Mouse (Mus musculus) stomach, embryonic 14.5 days (tissue): ENCODE measurements at regions not wholly inside any gene's neighbourhood (a gene's known extent, or its start where the extent isn't known, plus 50 kb on each side); places are given as distances from the start of the nearest gene placed in this dataset.

Experiments used
- ATAC-seq: fragments of 200-750 bp; cut with Nextera tagmentation; 2 replicates; pipeline ENCODE4 v1.8.0; 2017; ENCODE audit warnings: low read depth, moderate TSS enrichment; ENCODE audit not compliant: insufficient number of reproducible peaks, insufficient read depth, low FRiP score
- H3K27ac ChIP-seq: fragments of 300-500 bp; sonication (generic); 2 replicates; pipeline ENCODE4 v1.5.1; 2014; ENCODE audit warnings: mild to moderate bottlenecking, low read length, moderate library complexity, mixed read lengths
- H3K27me3 ChIP-seq: fragments of 300-500 bp; sonication (generic); 2 replicates; pipeline ENCODE4 v1.6.1; 2014; ENCODE audit warnings: low read length, control low read depth, mixed read lengths; ENCODE audit not compliant: control insufficient read depth, insufficient read depth
- H3K36me3 ChIP-seq: fragments of 300-500 bp; sonication (generic); 2 replicates; pipeline ENCODE4 v1.6.1; 2014; ENCODE audit warnings: mild to moderate bottlenecking, control low read depth, low read length, moderate library complexity, mixed read lengths; ENCODE audit not compliant: control insufficient read depth, insufficient read depth
- H3K4me1 ChIP-seq: fragments of 300-500 bp; sonication (generic); 2 replicates; pipeline ENCODE4 v1.6.1; 2014; ENCODE audit warnings: low read length, control low read depth, mixed read lengths; ENCODE audit not compliant: control insufficient read depth, insufficient read depth
- H3K4me2 ChIP-seq: fragments of 300-500 bp; sonication (generic); replicated peaks from 2 replicates; pipeline ENCODE4 v1.6.1; 2014; ENCODE audit warnings: low read depth, low read length, control low read depth
- H3K4me3 ChIP-seq: fragments of 300-500 bp; sonication (generic); 2 replicates; pipeline ENCODE4 v1.5.1; 2014; ENCODE audit warnings: low read depth, low read length, control low read depth
- H3K9ac ChIP-seq: fragments of 300-500 bp; sonication (generic); replicated peaks from 2 replicates; pipeline ENCODE4 v1.6.1; 2014; ENCODE audit warnings: low read depth, mild to moderate bottlenecking, control low read depth, low read length, moderate library complexity, mixed read lengths
- H3K9me3 ChIP-seq: fragments of 300-500 bp; sonication (generic); 2 replicates; pipeline ENCODE4 v1.6.1; 2016; ENCODE audit warnings: low read depth, low read length, control low read depth; ENCODE audit not compliant: control insufficient read depth
- WGBS: fragments of 180-500 bp; shearing (Covaris S2); extraction: QIAGEN DNeasy Blood & Tissue Kit; methylation state at CpG from one replicate; pipeline ENCODE4 v1.1.7; 2014; 5-methylcytosine and 5-hydroxymethylcytosine counted together

DNA sequence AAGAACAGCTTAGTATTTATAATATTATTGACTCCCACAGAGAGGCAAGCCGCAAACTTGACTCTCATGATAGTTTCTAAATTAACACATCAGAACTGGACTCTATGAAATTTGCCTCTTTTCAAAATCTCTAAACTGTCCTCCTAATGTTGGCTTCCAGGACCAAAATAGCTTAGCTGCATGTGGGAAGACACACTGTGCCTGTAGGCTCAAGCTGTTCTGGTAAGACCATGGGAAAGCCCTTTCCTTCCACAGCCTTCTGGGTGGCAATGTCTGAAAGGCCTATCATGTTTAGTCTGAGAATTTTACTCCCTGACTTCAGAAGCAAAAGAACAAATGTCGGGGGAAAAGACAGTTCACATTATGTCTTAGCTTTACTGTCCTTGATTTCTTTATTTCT, 203.1 kb upstream of the Slc8a1 start:
- no peaks in the 10 kb centered on the region for H3K36me3 ChIP-seq
- H3K27ac ChIP-seq, result no peak overlapping the region
- H3K4me2 ChIP-seq, result no peak overlapping the region
- H3K27me3 ChIP-seq, result no peaks in the 10 kb centered on the region
- no peaks in the 10 kb centered on the region for H3K9me3 ChIP-seq
- ATAC-seq, result no peak
- no peak overlapping the region for H3K4me3 ChIP-seq
- no peak overlapping the region for H3K9ac ChIP-seq
- no peaks in the 10 kb centered on the region for H3K4me1 ChIP-seq
- 86% methylated on average over 2 of the region's 2 CpGs for WGBS

GRCm38 (mm10) chr17:81930736-81931135, 192.6 kb upstream of the Slc8a1 start:
- H3K9me3 ChIP-seq, result no peaks in the 10 kb centered on the region
- no peak overlapping the region for H3K4me2 ChIP-seq
- H3K9ac ChIP-seq, result no peak overlapping the region
- no peak overlapping the region for H3K4me3 ChIP-seq
- H3K27me3 ChIP-seq, result no peaks in the 10 kb centered on the region
- no peak for ATAC-seq
- no peak overlapping the region for H3K27ac ChIP-seq
- WGBS, result 94% methylated on average over 2 of the region's 2 CpGs
- no peaks in the 10 kb centered on the region for H3K36me3 ChIP-seq
- no peaks in the 10 kb centered on the region for H3K4me1 ChIP-seq

GRCm38 (mm10) chr17:81906481-81907012, 168.4 kb upstream of the Slc8a1 start:
- Histone ChIP-seq H3K4me1 (no peaks in the 10 kb centered on the region), H3K27ac (no peak overlapping the region), H3K9ac (no peak overlapping the region), H3K4me2 (no peak overlapping the region), H3K27me3 (no peaks in the 10 kb centered on the region), H3K9me3 (no peaks in the 10 kb centered on the region), H3K36me3 (no peaks in the 10 kb centered on the region), H3K4me3 (no peak overlapping the region)
- 75% methylated on average over 5 of the region's 5 CpGs for WGBS
- no peak for ATAC-seq

- Histone ChIP-seq H3K27ac (no peak overlapping the region), H3K4me1 (no peaks in the 10 kb centered on the region), H3K36me3 (no peaks in the 10 kb centered on the region), H3K9ac (no peak overlapping the region), H3K4me2 (no peak overlapping the region), H3K9me3 (no peaks in the 10 kb centered on the region), H3K27me3 (no peaks in the 10 kb centered on the region), H3K4me3 (no peak overlapping the region)
- no peak for ATAC-seq
- WGBS, result 84% methylated on average over 4 of the region's 4 CpGs
These were observed 164.0 kb upstream of the Slc8a1 start for GRCm38 (mm10) chr17:81901999-81902665.

DNA sequence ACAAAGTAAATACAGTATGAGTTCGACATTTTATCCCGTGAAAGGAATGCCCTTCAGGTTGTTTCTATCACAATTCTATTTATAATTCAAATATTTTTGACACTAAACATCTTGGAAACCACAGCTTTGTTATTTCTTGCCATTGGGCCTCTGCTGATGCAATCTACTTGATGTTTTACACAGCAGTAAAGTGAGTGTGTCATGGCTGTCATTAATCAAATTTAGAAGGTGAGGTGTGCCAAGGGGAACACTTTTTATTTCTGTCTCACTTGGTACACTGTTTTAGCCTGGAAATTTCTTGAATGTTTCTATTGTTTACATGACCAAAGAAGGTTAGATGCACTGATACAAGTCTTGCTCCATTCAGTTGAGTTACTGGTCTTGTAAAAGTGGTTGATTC, 160.8 kb upstream of the Slc8a1 start:
- Histone ChIP-seq H3K4me1 (no peaks in the 10 kb centered on the region), H3K4me3 (no peak overlapping the region), H3K27ac (no peak overlapping the region), H3K4me2 (no peak overlapping the region), H3K9me3 (no peaks in the 10 kb centered on the region), H3K27me3 (no peaks in the 10 kb centered on the region), H3K9ac (no peak overlapping the region), H3K36me3 (no peaks in the 10 kb centered on the region)
- ATAC-seq, result no peak
- 71% methylated on average over 2 of the region's 2 CpGs for WGBS

GRCm38 (mm10) chr17:81878136-81878535, 140.0 kb upstream of the Slc8a1 start:
- Histone ChIP-seq H3K27me3 (no peaks in the 10 kb centered on the region), H3K9ac (no peak overlapping the region), H3K27ac (no peak overlapping the region), H3K4me2 (no peak overlapping the region), H3K9me3 (no peaks in the 10 kb centered on the region), H3K4me3 (no peak overlapping the region), H3K36me3 (no peaks in the 10 kb centered on the region), H3K4me1 (no peaks in the 10 kb centered on the region)
- WGBS, result 88% methylated on average over 3 of the region's 3 CpGs
- no peak for ATAC-seq

- H3K27me3 ChIP-seq, result no peaks in the 10 kb centered on the region
- no peaks in the 10 kb centered on the region for H3K36me3 ChIP-seq
These were observed 128.5 kb upstream of the Slc8a1 start for GRCm38 (mm10) chr17:81866683-81867082.

DNA sequence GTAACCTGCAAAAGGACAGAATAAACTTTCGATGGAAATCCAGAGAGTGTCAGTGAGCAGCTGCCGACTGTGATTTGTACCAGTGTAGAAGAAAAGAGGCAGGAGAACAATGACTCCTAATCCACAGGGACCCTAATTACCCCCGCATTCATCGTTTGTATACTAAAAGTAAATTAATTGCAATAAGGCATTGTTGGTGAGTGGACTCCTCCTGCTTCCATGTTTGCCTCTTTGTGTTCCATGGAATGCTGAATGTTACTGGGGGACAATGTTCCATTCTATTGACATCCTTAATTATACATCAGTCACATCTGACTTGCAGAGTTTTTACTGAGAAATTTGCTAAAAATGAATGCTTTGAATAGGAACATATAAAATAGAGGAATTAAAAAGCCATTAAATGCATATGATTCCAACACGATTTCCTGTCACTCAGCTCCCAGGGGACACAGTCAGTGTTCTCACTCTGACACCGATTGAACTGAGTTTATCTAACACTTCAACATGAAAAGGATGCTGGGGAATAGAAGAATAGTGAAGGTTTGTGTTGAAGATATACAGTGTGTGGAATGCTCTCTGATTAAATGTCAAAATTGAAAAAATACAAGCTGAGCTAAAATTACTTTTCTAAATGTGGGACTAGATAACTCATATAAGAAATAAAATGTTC, 111.3 kb upstream of the Slc8a1 start:
- Histone ChIP-seq H3K4me1 (no peaks in the 10 kb centered on the region), H3K4me2 (no peak overlapping the region), H3K9me3 (no peaks in the 10 kb centered on the region), H3K27me3 (no peaks in the 10 kb centered on the region), H3K4me3 (no peak overlapping the region), H3K36me3 (no peaks in the 10 kb centered on the region), H3K27ac (no peak overlapping the region), H3K9ac (no peak overlapping the region)
- WGBS, result 70% methylated on average over 6 of the region's 6 CpGs
- no peak for ATAC-seq

More at GRCm38 (mm10) chr17:81866683-81867082, 128.5 kb upstream of the Slc8a1 start:
- H3K9ac ChIP-seq, result no peak overlapping the region
- no peak overlapping the region for H3K4me2 ChIP-seq
- no peaks in the 10 kb centered on the region for H3K4me1 ChIP-seq
- peak; percentile 63; the same call in 1 of the 2 replicates for ATAC-seq
- H3K4me3 ChIP-seq, result no peak overlapping the region
- no peak overlapping the region for H3K27ac ChIP-seq
- WGBS, result 30% methylated on average over 1 of the region's 1 CpGs
- no peaks in the 10 kb centered on the region for H3K9me3 ChIP-seq
